Mouse (Mus musculus) forebrain, postnatal 0 days (tissue): ENCODE measurements at regions not wholly inside any gene's neighbourhood (a gene's known extent, or its start where the extent isn't known, plus 50 kb on each side); places are given as distances from the start of the nearest gene placed in this dataset.

Source experiments
- ATAC-seq: fragments of 200-750 bp; cut with Nextera tagmentation; 2 replicates; pipeline ENCODE4 v1.8.0; 2017; ENCODE audit warnings: mild to moderate bottlenecking, moderate library complexity
- DNase-seq: peaks from one replicate; pipeline ENCODE4 v3.0.0-alpha.2; 2015
- H3K27ac ChIP-seq: fragments of 300-500 bp; sonication (generic); 2 replicates; pipeline ENCODE4 v1.5.1; 2014; ENCODE audit warnings: low read depth, mild to moderate bottlenecking, antibody characterized with exemption, low read length, moderate library complexity, mixed read lengths
- H3K27me3 ChIP-seq: fragments of 300-500 bp; sonication (generic); 2 replicates; pipeline ENCODE4 v1.6.1; 2014; ENCODE audit warnings: mild to moderate bottlenecking, low read length, mixed read lengths; ENCODE audit not compliant: insufficient read depth
- H3K36me3 ChIP-seq: fragments of 300-500 bp; sonication (generic); 2 replicates; pipeline ENCODE4 v1.6.1; 2014; ENCODE audit warnings: mild to moderate bottlenecking, moderate library complexity; ENCODE audit not compliant: insufficient read depth
- H3K4me1 ChIP-seq: fragments of 300-500 bp; sonication (generic); 2 replicates; pipeline ENCODE4 v1.6.1; 2014; ENCODE audit warnings: antibody characterized with exemption; ENCODE audit not compliant: insufficient read depth
- H3K4me2 ChIP-seq: fragments of 300-500 bp; sonication (generic); 2 replicates; pipeline ENCODE4 v1.6.1; 2014; ENCODE audit warnings: low read depth, mild to moderate bottlenecking, moderate library complexity
- H3K4me3 ChIP-seq: fragments of 300-500 bp; sonication (generic); 2 replicates; pipeline ENCODE4 v1.5.1; 2014; ENCODE audit warnings: low read depth, low read length, mixed read lengths
- H3K9ac ChIP-seq: fragments of 300-500 bp; sonication (generic); 2 replicates; pipeline ENCODE4 v1.6.1; 2014; ENCODE audit warnings: mild to moderate bottlenecking
- H3K9me3 ChIP-seq: fragments of 300-500 bp; sonication (generic); 2 replicates; pipeline ENCODE4 v1.6.1; 2016; ENCODE audit warnings: low read length
- CTCF ChIP-seq: sonication (generic); IDR thresholded peaks from 2 replicates; pipeline ENCODE4 v1.5.1; 2016; ENCODE audit warnings: antibody characterized with exemption, control low read depth, low read depth
- WGBS: fragments of 180-500 bp; shearing (Covaris S2); extraction: QIAGEN DNeasy Blood & Tissue Kit; methylation state at CpG from one replicate; pipeline ENCODE4 v1.1.7; 2014; 5-methylcytosine and 5-hydroxymethylcytosine counted together

DNA sequence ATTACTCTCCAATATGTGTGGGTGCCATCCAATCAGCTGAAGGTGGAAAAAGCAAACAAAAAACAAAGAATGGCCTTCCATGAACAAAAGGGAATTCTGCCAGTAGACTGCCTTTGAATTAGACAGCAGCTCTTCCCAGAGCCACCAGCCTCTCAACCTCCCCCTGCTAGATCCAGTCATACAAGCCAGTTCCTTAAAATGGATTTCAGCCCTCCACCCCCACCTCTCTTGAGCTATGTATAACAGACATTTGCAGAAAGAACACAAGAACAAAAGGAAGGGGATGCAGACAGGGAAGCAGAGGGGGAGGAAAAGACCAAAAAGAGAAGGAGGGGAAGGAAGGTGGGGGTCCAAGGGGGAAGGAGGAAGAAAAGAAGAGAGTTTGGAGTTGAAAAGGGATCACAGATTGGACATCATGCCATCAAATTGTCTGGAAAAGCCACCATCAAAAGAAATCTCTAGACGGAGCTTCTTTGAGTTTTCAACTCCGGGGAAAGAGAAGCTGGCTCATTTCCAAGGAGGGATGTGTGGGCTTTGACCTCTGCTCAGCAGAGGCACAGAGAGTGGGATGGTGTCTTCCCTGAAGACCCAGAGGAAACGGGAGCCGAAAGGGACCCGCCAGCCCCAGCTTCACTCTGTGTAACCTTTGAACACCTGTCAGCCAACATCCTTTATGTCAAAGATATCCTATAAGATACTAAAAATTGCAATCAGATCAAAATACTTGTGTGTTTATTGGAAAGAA, 114.8 kb downstream of the Dhrs2 start:
- Histone ChIP-seq H3K36me3 (no peaks in the 10 kb centered on the region), H3K27ac (no peak overlapping the region), H3K4me3 (no peak overlapping the region), H3K27me3 (no peaks in the 10 kb centered on the region), H3K4me2 (no peak overlapping the region), H3K4me1 (peaks cover 15% of the 10 kb centered on the region), H3K9me3 (no peaks in the 10 kb centered on the region), H3K9ac (no peak overlapping the region)
- peak; percentile 56; the same call in 1 of the 2 replicates for ATAC-seq
- DNase-seq, result peak; percentile 32
- no peak for TF ChIP-seq CTCF
- WGBS, result 22% methylated on average over 5 of the region's 5 CpGs

DNA sequence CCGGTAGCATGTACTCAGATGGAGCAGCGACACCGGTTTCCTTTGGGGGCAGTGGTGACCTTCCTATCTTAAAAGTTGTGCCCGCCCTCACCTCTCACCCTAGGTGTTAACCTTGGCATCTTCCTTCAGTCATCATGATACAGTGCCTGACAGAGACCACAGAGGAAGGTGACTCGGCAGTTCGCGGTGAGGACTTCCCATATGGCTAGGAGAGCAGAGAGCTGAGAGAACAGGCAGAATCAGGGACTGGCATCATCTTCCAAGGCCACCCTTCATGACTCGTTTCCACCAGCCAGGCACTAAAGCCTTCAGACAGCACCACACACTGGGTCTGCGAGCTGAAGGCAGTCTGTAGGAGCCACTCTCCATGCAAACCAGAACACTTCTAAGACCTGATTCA, 116.2 kb downstream of the Dhrs2 start:
- 77% methylated on average over 9 of the region's 9 CpGs for WGBS
- H3K9ac ChIP-seq, result no peak overlapping the region
- no peak for DNase-seq
- no peaks in the 10 kb centered on the region for H3K27me3 ChIP-seq
- H3K4me2 ChIP-seq, result no peak overlapping the region
- H3K4me1 ChIP-seq, result peaks cover 15% of the 10 kb centered on the region
- peak overlapping the region; percentile 24; the same call in 1 of the 2 replicates for H3K27ac ChIP-seq
- no peak overlapping the region for H3K4me3 ChIP-seq
- H3K9me3 ChIP-seq, result no peaks in the 10 kb centered on the region
- ATAC-seq, result peak; percentile 47; the same call in 1 of the 2 replicates
- no peak for TF ChIP-seq CTCF
- H3K36me3 ChIP-seq, result no peaks in the 10 kb centered on the region

DNA sequence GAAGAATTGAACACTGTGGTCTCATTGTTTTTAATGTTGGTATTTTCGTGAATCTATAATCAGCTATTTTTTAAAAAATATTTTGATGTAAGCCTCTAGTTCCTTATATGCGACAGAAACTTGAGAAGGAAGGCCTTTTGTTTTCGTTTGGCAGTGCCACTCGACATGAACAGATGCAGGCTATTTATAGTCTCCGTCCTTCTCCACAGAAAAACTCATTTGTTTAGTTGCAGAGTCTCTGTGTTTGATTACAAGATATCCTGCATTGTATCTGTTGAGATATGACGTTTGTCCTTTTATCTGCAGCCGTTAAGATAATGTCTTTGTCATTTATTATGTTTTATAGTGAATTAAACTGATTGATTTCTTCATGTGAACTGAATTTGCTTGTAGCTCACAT, 116.7 kb downstream of the Dhrs2 start:
- H3K36me3 ChIP-seq, result no peaks in the 10 kb centered on the region
- no peak overlapping the region for H3K9ac ChIP-seq
- DNase-seq, result peak; percentile 68
- H3K9me3 ChIP-seq, result no peaks in the 10 kb centered on the region
- WGBS, result 14% methylated on average over 7 of the region's 7 CpGs
- peak overlapping the region; percentile 69 for H3K27ac ChIP-seq
- peak; percentile 68 for ATAC-seq
- H3K4me3 ChIP-seq, result no peak overlapping the region
- no peak for TF ChIP-seq CTCF
- peaks cover 15% of the 10 kb centered on the region for H3K4me1 ChIP-seq
- H3K27me3 ChIP-seq, result no peaks in the 10 kb centered on the region
- H3K4me2 ChIP-seq, result no peak overlapping the region

DNA sequence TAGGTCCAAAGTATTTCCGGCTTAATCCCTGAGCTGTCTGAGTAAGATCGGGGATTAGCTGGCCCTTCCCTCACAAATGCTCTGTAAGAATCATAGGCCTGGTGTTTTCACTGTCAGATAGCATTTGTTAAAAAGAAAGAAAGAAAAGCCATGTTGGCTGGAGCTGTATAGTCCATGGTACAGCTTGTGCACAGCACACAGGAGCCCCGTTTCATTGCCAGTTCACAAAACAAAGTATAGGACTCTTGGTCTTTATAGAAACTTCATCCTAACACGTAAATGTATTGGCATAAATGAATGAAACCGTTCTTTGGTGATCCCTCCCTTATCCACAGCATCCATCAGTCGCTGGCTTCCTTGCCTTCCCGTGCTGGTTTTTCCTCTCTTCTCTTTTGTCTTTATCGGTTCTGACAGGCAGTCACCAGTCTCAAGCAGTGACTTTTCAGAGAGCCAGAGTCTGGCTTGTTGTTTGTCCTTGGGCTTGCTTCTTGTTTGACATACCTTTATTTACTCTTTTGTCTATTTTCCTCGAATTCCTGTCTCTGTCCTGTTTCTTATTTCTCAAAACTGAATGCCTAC, 117.3 kb downstream of the Dhrs2 start:
- H3K27ac ChIP-seq, result peak overlapping the region; percentile 69
- no peak overlapping the region for H3K4me3 ChIP-seq
- no peaks in the 10 kb centered on the region for H3K9me3 ChIP-seq
- DNase-seq (no peak), ATAC-seq (no peak; the same call in 1 of the 2 replicates)
- no peak for TF ChIP-seq CTCF
- peaks cover 15% of the 10 kb centered on the region for H3K4me1 ChIP-seq
- 33% methylated on average over 9 of the region's 9 CpGs for WGBS
- H3K4me2 ChIP-seq, result no peak overlapping the region
- H3K27me3 ChIP-seq, result no peaks in the 10 kb centered on the region
- H3K9ac ChIP-seq, result no peak overlapping the region
- no peaks in the 10 kb centered on the region for H3K36me3 ChIP-seq

DNA sequence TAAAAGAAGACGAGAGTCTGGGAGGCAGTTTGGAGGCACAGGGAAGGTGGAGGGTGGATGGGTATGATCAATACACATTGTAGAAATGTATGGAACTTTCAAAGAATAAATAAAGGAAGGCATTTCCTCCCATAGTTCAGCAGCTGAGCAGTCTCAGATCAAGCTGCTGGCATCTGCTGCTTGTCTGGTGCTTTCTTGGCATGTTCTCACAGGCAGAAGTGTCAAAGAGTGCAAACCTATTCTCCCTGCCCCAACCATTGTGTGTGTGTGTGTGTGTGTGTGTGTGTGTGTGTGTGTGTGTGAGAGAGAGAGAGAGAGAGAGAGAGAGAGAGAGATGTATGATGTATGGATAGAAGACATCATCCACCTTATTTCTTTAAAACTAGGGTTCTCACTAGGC, 121.5 kb downstream of the Dhrs2 start:
- 34% methylated on average over 1 of the region's 1 CpGs for WGBS

DNA sequence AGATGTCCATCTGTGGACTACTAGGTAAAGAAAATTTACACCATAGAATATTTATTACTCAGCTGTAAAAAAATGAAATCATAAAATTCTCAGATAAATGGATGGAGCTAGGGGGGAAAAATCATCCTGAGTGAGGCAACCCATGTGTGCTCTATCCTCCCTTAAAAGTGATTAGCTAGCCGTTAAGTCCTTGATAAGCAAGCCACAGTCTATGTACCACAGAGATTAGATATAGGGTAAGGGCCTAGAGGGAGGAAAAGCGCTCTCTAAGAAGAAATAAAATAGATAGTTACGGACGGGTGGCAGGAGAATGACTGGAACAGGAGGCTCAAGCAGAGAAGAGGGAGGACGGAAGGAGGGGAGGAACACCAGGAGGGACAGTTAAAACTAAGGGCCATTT, 122.1 kb downstream of the Dhrs2 start:
- WGBS, result 92% methylated on average over 5 of the region's 5 CpGs
- ATAC-seq, result no peak
- TF ChIP-seq CTCF, result no peak

More for the DNA sequence above, 121.5 kb downstream of the Dhrs2 start:
- H3K9ac ChIP-seq, result no peak overlapping the region
- no peak overlapping the region for H3K4me3 ChIP-seq
- no peaks in the 10 kb centered on the region for H3K27me3 ChIP-seq
- ATAC-seq (no peak), DNase-seq (no peak)
- no peak overlapping the region for H3K27ac ChIP-seq
- H3K4me2 ChIP-seq, result no peak overlapping the region
- TF ChIP-seq CTCF, result no peak
- no peaks in the 10 kb centered on the region for H3K9me3 ChIP-seq
- H3K36me3 ChIP-seq, result no peaks in the 10 kb centered on the region
- 0 out of 2 replicates have a peak, but pooled peaks cover 6% of the 10 kb centered on the region for H3K4me1 ChIP-seq

DNA sequence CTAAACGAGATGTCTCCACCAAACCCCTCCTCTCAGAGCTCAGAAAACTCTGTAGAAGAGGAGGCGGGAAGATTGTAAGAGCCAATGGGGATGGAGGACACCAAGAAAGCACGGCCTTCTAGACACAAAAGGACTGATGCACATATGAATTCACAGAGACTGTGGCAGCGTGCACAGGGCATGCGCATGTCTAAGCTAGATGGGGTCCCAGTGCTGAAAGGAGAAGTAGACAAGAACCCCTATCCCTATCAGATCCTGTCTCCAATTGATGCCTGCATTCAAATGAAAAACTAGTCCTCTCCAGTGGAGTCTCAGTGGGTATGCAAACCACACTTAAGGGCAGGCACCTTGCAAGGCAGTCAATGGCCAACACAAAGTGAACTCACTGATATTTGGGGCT, 123.3 kb downstream of the Dhrs2 start:
- ATAC-seq (no peak), DNase-seq (no peak)
- Histone ChIP-seq H3K27me3 (no peaks in the 10 kb centered on the region), H3K36me3 (no peaks in the 10 kb centered on the region), H3K4me3 (no peak overlapping the region), H3K4me1 (no peaks in the 10 kb centered on the region), H3K27ac (no peak overlapping the region), H3K4me2 (no peak overlapping the region), H3K9ac (no peak overlapping the region), H3K9me3 (no peaks in the 10 kb centered on the region)
- TF ChIP-seq CTCF, result no peak
- WGBS, result 78% methylated on average over 5 of the region's 5 CpGs

More for the DNA sequence above, 122.1 kb downstream of the Dhrs2 start:
- no peak overlapping the region for H3K4me2 ChIP-seq
- no peak overlapping the region for H3K4me3 ChIP-seq
- 0 out of 2 replicates have a peak, but pooled peaks cover 4% of the 10 kb centered on the region for H3K4me1 ChIP-seq
- no peak overlapping the region for H3K9ac ChIP-seq
- H3K9me3 ChIP-seq, result no peaks in the 10 kb centered on the region
- H3K36me3 ChIP-seq, result no peaks in the 10 kb centered on the region
- DNase-seq, result no peak
- no peak overlapping the region for H3K27ac ChIP-seq
- H3K27me3 ChIP-seq, result no peaks in the 10 kb centered on the region
